Mouse (Mus musculus): ENCODE measurements around the gene Kcnn3. TPM values are rescaled to one million over a fixed set of nuclear protein-coding genes. Genes with fewer than 3 reads are reported as not detected.

The Kcnn3 gene
- total RNA-seq, 2 experiments from 2014 or later = 4.0 to 6.5 TPM

DNA sequence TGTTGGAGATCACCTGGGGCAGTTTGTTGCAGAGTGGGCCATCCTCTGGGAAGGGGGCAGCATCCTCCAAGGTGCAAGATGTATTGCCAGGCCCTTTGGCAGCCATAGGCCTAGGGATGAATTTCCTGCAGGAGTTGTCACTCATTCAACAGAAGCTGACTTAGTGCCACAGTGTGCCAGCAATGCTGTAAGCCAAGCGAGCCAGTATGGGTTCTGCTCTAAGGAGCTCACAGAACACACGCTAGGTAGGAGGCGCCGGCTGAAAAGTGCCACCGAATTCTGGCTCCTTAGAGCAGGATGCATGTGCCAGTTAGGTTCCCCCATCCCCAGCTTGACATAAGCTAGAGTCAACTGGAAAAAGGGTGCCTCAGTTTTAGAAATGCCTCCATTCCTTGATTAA lies 83.3 kb downstream of the Kcnn3 start:
- DNase-seq = no peak
- intact Hi-C loops (cut with DNase I) = no loop called here

DNA sequence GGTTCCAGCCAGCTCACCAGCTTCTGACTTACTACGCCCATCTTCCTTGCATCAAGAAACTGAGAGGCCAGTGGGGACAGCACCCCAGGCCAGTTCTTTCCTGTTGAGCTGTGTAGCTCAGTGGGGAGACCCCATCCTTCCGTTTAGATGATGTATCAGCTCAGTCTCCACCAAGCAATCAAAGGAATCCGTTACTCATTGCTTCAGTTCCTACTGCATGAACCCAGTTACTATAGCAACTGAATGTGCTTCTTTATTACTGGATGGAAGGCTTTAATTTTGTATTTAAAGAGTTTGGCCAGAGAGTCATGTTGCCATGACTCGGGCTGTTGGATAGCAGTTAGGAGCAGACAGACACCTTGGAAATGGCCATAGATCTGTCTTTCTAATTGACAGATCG lies 85.3 kb downstream of the Kcnn3 start:
- intact Hi-C loops (cut with DNase I) = no loop called here
- DNase-seq = no peak

GRCm38 (mm10) chr3:89607327-89607726 lies 87.4 kb downstream of the Kcnn3 start:
- DNase-seq = no peak
- intact Hi-C loops (cut with DNase I) = no loop called here

- intact Hi-C loops (cut with DNase I) = no loop called here
- no peak for DNase-seq
Measured at GRCm38 (mm10) chr3:89612048-89612447, 92.1 kb downstream of the Kcnn3 start.

DNA sequence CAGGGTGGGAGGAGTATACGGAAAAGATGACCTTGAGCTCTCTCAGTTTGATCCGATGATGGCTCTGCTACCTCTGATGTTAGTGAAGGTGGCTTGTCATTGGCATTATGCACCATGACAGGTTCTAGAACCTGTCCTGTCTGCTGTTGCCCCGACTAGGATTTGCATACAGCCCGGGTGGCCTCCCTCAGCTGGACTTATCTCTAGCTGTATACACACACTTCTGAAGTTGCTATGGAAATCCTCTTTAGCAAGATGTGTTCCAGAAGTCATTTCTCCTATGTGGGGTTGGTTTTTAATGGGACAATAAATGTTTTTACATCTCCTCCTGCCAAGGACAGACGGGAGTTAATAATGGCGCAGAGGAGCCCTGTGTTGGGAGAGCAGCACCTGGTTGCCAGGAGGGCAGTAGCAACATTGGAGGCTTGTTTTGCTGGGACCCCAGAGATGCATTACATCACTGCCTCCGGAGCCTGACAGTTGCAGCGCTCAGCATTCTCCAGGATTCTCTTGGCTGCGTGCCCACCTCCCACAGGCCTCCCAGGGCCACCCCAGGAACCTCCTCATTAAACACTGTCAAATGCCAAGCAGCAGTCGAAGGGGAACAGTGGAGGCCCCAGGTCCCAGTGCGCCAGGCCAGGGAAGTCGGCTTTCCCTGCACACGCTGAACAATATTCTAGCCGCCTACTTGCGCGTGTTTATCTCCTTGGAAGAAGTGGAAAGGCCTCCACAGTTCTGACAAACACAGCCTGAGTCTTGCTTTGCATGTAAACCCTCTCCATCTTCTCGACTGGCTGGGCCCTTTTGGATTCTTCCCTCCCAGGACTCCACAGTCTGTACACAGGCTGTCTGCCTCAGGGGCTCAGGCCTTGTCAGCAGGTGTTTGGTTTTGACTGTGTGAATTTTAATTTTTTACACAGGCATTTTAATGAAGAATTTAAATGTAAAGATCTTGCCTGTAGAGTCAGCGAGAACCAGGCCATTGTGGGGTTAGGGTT lies 93.9 kb downstream of the Kcnn3 start:
- peak; percentile 74 to 78 for DNase-seq
- intact Hi-C loops (cut with DNase I) = no loop called here

GRCm38 (mm10) chr3:89616861-89617260 lies 96.9 kb downstream of the Kcnn3 start:
- no peak for DNase-seq
- intact Hi-C loops (cut with DNase I) = no loop called here

- DNase-seq = no peak
- intact Hi-C loops (cut with DNase I) = no loop called here
Measured at GRCm38 (mm10) chr3:89617360-89617759, 97.4 kb downstream of the Kcnn3 start.

- DNase-seq = no peak
- intact Hi-C loops (cut with DNase I) = no loop called here
Measured at GRCm38 (mm10) chr3:89622825-89623224, 102.9 kb downstream of the Kcnn3 start.

DNA sequence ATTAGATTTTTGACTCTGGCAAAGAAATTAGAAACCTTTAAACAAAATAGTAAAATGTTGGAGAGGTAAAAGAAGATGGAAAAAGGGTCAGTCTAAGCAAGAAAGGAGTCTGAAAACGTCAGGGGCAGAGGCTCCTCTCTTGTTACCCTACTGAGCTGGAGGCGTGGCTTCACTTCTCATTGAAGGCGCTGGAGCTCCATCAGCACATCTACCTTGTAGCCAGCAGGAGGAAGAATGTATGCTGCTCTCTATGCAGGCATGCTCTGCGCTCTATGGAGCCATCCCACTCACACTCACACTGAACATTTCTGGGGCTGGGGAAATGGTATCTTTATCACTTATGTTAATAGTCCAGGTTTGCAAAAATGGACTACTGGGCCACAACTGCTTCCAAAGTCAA lies 103.6 kb downstream of the Kcnn3 start:
- intact Hi-C loops (cut with DNase I) = no loop called here
- DNase-seq = no peak

GRCm38 (mm10) chr3:89624001-89624400 lies 104.0 kb downstream of the Kcnn3 start:
- intact Hi-C loops (cut with DNase I) = no loop called here
- no peak for DNase-seq

DNA sequence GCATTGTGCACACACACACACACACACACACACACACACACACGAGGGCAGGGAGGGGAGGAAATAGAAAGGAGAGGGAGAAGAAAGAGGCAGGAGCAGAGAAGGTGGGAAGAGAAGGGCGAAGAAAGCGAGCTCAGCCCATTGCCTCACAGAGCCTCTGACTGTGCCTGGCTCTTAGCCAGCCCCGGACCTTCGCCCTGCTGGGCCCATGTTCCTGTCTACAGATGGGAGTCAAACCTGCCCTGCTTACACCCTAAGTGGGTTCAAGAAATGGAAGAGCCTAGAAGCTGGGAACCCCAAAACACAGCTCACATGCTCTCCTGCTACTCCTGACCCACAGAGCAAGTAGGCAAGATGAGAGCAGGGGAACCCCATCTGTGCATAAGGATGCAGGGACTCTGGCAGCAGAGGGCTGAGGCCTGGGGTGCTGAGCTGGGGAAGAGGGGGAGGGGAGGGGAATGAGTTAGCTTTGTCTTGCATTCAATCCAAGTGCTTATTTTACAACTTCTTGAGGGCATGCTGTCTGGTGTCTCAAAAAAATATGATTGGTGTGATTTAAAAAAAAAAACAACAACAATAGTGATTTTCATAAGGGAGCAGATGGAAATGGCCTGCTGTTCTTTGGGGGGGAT lies 105.0 kb downstream of the Kcnn3 start:
- intact Hi-C loops (cut with DNase I) = no loop called here
- no peak for DNase-seq

- DNase-seq = no peak
- intact Hi-C loops (cut with DNase I) = no loop called here
Measured at GRCm38 (mm10) chr3:89626556-89626955, 106.6 kb downstream of the Kcnn3 start.

- peak; percentile 37 to 44 for DNase-seq
- intact Hi-C loops (cut with DNase I) = no loop called here
Measured at GRCm38 (mm10) chr3:89629811-89630210, 109.8 kb downstream of the Kcnn3 start.

GRCm38 (mm10) chr3:89631750-89632149 lies 111.8 kb downstream of the Kcnn3 start:
- intact Hi-C loops (cut with DNase I) = no loop called here
- DNase-seq = peak; percentile 45 to 48

DNA sequence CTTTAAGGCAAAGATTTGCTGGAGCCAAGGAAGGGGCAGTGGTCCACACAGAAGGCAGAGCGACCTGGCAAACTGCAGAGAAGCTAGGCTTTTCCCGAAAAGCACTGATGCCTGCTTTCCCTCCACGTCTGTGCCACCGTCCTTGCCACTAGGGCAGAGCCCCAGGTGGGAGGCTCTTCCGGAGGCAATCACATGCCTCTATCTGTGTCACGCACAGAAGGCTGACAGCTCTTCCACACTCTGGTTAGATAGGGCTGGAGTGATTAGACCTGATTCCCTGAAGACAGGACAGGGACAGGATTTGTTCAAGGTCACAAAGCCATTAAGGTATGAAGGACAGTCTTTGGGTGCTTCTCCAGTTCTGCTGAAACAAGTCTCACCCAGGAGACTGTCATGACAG lies 113.6 kb downstream of the Kcnn3 start:
- no peak for DNase-seq
- intact Hi-C loops (cut with DNase I) = no loop called here

GRCm38 (mm10) chr3:89633941-89634340 lies 114.0 kb downstream of the Kcnn3 start:
- DNase-seq = peak; percentile 56 to 61
- intact Hi-C loops (cut with DNase I) = no loop called here

DNA sequence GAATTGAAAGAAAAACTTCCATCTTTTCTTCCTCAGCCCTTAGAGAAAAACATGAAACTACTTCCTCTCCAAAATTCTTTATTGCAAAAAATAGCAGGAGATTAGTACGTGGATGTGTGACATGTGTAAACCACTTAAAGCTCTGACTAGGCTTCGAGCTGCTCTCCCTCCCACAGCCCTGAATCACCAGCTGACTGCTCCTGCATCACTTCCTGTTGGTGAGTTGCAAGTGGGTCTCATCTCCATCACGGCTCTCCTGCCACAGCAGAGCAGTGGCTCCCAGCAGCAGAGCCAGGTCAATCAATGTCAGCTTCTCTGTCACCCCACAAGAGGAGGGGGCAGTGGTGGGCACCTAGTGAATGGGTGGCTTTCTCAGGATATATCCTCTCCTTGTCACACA lies 120.8 kb downstream of the Kcnn3 start:
- DNase-seq = no peak
- intact Hi-C loops (cut with DNase I) = no loop called here

- intact Hi-C loops (cut with DNase I) = no loop called here
- no peak for DNase-seq
Measured at GRCm38 (mm10) chr3:89643391-89643790, 123.4 kb downstream of the Kcnn3 start.

GRCm38 (mm10) chr3:89646813-89647255 lies 126.9 kb downstream of the Kcnn3 start:
- intact Hi-C loops (cut with DNase I) = no loop called here
- DNase-seq = peak; percentile 41 to 53

DNA sequence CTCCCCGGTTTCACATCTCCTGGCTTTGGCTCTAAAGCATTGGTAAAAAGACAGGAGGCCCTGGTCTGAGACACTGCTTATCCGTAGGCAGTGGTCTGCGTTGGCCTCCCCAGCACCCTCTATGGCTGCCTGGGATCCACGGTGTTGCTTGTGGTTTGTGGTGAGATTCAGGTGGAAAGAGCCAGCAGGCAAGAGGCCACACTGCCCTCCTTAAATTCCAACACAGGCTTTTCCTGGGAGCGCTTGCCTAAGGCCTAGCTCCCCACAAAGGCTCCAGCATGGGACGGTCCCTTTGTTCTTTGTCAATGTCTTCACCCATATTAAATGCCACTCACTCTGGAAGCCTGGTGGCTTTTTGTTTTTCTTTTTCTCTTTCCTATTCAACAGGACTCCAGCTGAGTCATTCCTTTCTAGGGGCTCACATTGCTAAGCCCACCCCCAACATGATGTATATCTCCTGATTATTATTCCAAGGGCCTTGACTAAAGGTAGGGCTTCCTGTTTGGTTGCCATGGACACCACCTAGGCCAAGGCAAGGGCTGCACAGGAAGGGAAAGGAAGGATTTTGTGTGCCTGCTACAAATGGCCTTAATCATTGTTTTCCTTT lies 127.4 kb downstream of the Kcnn3 start:
- DNase-seq = no peak
- intact Hi-C loops (cut with DNase I) = no loop called here

DNA sequence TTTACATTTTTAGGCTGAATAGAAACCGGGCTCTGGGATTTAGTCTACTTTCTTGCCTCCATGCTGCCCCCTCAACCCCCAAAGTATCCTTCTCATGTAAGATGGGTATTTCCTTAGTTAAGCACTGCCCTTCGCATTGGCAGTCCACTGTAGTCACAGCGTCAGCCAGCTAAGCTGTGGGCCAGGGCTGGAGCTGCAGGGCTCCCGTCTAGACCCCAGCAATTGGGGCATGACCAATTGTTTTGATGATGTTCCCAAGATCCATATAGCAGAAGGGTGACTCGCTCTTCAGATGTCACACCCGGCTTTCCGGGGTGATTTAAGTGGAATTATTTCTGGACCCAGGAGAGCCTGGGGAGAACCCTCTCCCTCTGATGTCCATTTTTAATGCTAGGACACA lies 129.9 kb downstream of the Kcnn3 start:
- DNase-seq = no peak
- intact Hi-C loops (cut with DNase I) = no loop called here

Data from heart, postnatal 14 days (tissue).